Mouse (Mus musculus) liver, postnatal 0 days (tissue): Measurements from ENCODE around the gene Zfp64. TPM values are rescaled to one million over a fixed set of nuclear protein-coding genes. Genes with fewer than 3 reads are reported as not detected.

Experiments used
- ATAC-seq: fragments of 200-750 bp; cut with Nextera tagmentation; 2 replicates; pipeline ENCODE4 v1.8.0; 2017; ENCODE audit warnings: mild to moderate bottlenecking, moderate library complexity
- DNase-seq: peaks from one replicate; pipeline ENCODE4 v3.0.0-alpha.2; 2016
- H3K27ac ChIP-seq: fragments of 300-500 bp; sonication (generic); 2 replicates; pipeline ENCODE4 v1.5.1; 2014; ENCODE audit warnings: antibody characterized with exemption, moderate library complexity, mild to moderate bottlenecking, low read depth
- H3K27me3 ChIP-seq: fragments of 300-500 bp; sonication (generic); 2 replicates; pipeline ENCODE4 v1.6.1; 2014; ENCODE audit warnings: low read length, control low read depth, mixed read lengths; ENCODE audit not compliant: insufficient read depth
- H3K36me3 ChIP-seq: fragments of 300-500 bp; sonication (generic); replicated peaks from 2 replicates; pipeline ENCODE4 v1.6.1; 2014; ENCODE audit warnings: mild to moderate bottlenecking, control low read depth, low read length, moderate library complexity, mixed read lengths; ENCODE audit not compliant: insufficient read depth
- H3K4me1 ChIP-seq: fragments of 300-500 bp; sonication (generic); 2 replicates; pipeline ENCODE4 v1.6.1; 2014; ENCODE audit warnings: antibody characterized with exemption, mild to moderate bottlenecking, control low read depth; ENCODE audit not compliant: insufficient read depth
- H3K4me2 ChIP-seq: fragments of 300-500 bp; sonication (generic); 2 replicates; pipeline ENCODE4 v1.6.1; 2014; ENCODE audit warnings: low read depth, mild to moderate bottlenecking, low read length, moderate library complexity, mixed read lengths
- H3K4me3 ChIP-seq: fragments of 300-500 bp; sonication (generic); 2 replicates; pipeline ENCODE4 v1.5.1; 2014; ENCODE audit warnings: low read depth, low read length
- H3K9ac ChIP-seq: fragments of 300-500 bp; sonication (generic); replicated peaks from 2 replicates; pipeline ENCODE4 v1.6.1; 2014; ENCODE audit warnings: mild to moderate bottlenecking, moderate library complexity
- H3K9me3 ChIP-seq: fragments of 300-500 bp; sonication (generic); 2 replicates; pipeline ENCODE4 v1.6.1; 2016; ENCODE audit warnings: mild to moderate bottlenecking, control low read depth, low read length, mixed read lengths
- CTCF ChIP-seq: sonication (generic); IDR thresholded peaks from 2 replicates; pipeline ENCODE4 v1.5.1; 2016; ENCODE audit warnings: antibody characterized with exemption, low read depth
- EP300 ChIP-seq: IDR thresholded peaks from 2 replicates; pipeline ENCODE4 v1.6.1; 2016; ENCODE audit warnings: antibody characterized with exemption, low read depth, mild to moderate bottlenecking
- WGBS: fragments of 180-500 bp; shearing (Covaris S2); extraction: QIAGEN DNeasy Blood & Tissue Kit; methylation state at CpG from one replicate; pipeline ENCODE4 v1.1.7; 2014; ENCODE audit not compliant: insufficient replicate concordance; 5-methylcytosine and 5-hydroxymethylcytosine counted together
- polyA plus RNA-seq: library from polyadenylated mRNA; unstranded; fragments of >200 nt; fragmentation: Nextera tagmentation; extraction: Ambion mirVana; gene quantifications from 2 replicates; pipeline ENCODE4 v1.2.1, GENCODE M21; 2015

The Zfp64 gene
- polyA plus RNA-seq, 1 experiment from 2014 or later, result 7.1 TPM

- ATAC-seq, result no peak
- no peak for DNase-seq
- no peak overlapping the region for H3K4me3 ChIP-seq
- H3K4me1 ChIP-seq, result no peaks in the 10 kb centered on the region
- no peak overlapping the region for H3K4me2 ChIP-seq
- no peaks in the 10 kb centered on the region for H3K27me3 ChIP-seq
- H3K36me3 ChIP-seq, result peaks cover 39% of the 10 kb centered on the region
- no peak overlapping the region for H3K9ac ChIP-seq
- no peaks in the 10 kb centered on the region for H3K9me3 ChIP-seq
- TF ChIP-seq CTCF (no peak), EP300 (no peak)
- WGBS, result 89% methylated on average over 10 of the region's 10 CpGs
- H3K27ac ChIP-seq, result no peak overlapping the region
Observed at GRCm38 (mm10) chr2:168939261-168939933, 16.0 kb downstream of the Zfp64 start.

GRCm38 (mm10) chr2:168936896-168937295, 18.5 kb downstream of the Zfp64 start:
- no peak for ATAC-seq
- no peaks in the 10 kb centered on the region for H3K9me3 ChIP-seq
- H3K4me2 ChIP-seq, result no peak overlapping the region
- TF ChIP-seq EP300 (no peak), CTCF (peak; percentile 31)
- DNase-seq, result no peak
- no peak overlapping the region for H3K9ac ChIP-seq
- no peaks in the 10 kb centered on the region for H3K27me3 ChIP-seq
- no peak overlapping the region for H3K27ac ChIP-seq
- 89% methylated on average over 6 of the region's 6 CpGs for WGBS
- no peak overlapping the region for H3K4me3 ChIP-seq
- H3K36me3 ChIP-seq, result peaks cover 39% of the 10 kb centered on the region
- no peaks in the 10 kb centered on the region for H3K4me1 ChIP-seq

DNA sequence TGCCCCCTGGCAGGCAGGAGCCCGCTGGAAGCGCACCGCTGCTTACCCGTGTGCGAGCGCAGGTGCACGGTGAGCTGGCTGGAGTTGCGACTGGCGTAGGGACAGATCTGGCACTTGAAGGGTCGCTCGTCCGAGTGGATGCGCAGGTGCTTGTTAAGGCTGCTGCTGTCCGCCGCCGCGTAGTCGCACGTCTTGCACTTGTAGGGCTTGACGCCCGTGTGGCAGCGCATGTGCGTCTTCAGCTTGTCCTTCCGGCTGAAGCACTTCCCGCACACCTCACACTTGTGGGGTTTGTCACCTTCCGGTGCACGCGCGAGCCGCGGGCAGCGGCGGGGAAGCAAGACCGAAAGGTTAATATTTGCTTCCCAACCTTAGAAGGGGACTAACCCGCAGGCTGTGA, 20.2 kb downstream of the Zfp64 start:
- DNase-seq, result no peak
- H3K9me3 ChIP-seq, result no peaks in the 10 kb centered on the region
- H3K36me3 ChIP-seq, result peaks cover 33% of the 10 kb centered on the region
- no peak overlapping the region for H3K4me3 ChIP-seq
- H3K27ac ChIP-seq, result no peak overlapping the region
- no peak overlapping the region for H3K9ac ChIP-seq
- TF ChIP-seq EP300 (no peak), CTCF (no peak)
- no peak overlapping the region for H3K4me2 ChIP-seq
- 90% methylated on average over 34 of the region's 35 CpGs for WGBS
- H3K27me3 ChIP-seq, result no peaks in the 10 kb centered on the region
- no peak for ATAC-seq
- H3K4me1 ChIP-seq, result no peaks in the 10 kb centered on the region

DNA sequence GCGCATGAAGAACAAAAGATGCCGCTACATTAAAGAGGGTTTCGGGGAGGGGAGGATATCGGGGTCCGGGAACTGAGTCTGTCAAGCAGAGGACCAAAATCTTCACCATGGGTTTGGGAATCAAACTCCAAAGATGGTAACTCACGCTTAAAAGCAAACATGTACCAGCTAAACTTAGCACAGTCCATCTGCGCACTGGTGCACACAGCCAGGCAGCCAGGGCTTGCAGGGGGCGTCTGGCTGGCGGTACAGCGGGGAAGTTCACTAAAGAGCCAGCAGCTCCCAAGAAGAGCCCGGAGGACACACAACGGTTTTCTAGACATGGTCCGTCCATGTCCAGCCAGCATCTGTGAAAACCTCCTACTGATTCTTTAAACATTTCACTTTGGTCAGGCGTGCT, 23.7 kb downstream of the Zfp64 start:
- H3K4me2 ChIP-seq, result no peak overlapping the region
- TF ChIP-seq EP300 (no peak), CTCF (no peak)
- no peak overlapping the region for H3K9ac ChIP-seq
- no peaks in the 10 kb centered on the region for H3K4me1 ChIP-seq
- 89% methylated on average over 14 of the region's 14 CpGs for WGBS
- no peak overlapping the region for H3K27ac ChIP-seq
- ATAC-seq (no peak), DNase-seq (no peak)
- H3K4me3 ChIP-seq, result no peak overlapping the region
- H3K9me3 ChIP-seq, result no peaks in the 10 kb centered on the region
- H3K27me3 ChIP-seq, result no peaks in the 10 kb centered on the region
- peaks cover 32% of the 10 kb centered on the region for H3K36me3 ChIP-seq

- Histone ChIP-seq H3K27me3 (no peaks in the 10 kb centered on the region), H3K9me3 (no peaks in the 10 kb centered on the region), H3K27ac (no peak overlapping the region), H3K9ac (no peak overlapping the region), H3K4me1 (no peaks in the 10 kb centered on the region), H3K4me3 (no peak overlapping the region), H3K4me2 (no peak overlapping the region), H3K36me3 (peaks cover 35% of the 10 kb centered on the region)
- TF ChIP-seq CTCF (peak; percentile 74), EP300 (no peak)
- WGBS, result 23% methylated on average over 10 of the region's 10 CpGs
- ATAC-seq (no peak), DNase-seq (peak; percentile 73)
Observed at GRCm38 (mm10) chr2:168929691-168930090, 25.7 kb downstream of the Zfp64 start.

DNA sequence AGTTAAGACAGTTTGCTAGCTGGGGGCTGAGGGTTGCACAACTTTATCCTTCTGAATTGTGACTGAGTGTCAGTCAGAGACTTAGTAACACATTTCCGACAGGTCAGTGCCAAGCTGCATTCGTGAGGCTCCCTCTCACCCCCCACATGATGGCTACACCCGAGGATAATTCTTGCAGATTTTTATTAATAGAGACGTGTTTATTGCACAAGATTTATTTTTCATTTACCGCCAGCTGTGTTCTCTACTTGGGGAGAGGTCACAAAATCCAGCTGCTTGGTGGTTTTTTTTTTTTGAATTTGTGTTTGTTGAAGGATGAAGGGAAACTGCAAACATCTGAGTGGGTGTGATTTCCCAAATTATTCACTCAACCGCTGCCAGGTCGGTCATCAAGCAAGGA, 28.0 kb downstream of the Zfp64 start:
- TF ChIP-seq CTCF (no peak), EP300 (no peak)

DNA sequence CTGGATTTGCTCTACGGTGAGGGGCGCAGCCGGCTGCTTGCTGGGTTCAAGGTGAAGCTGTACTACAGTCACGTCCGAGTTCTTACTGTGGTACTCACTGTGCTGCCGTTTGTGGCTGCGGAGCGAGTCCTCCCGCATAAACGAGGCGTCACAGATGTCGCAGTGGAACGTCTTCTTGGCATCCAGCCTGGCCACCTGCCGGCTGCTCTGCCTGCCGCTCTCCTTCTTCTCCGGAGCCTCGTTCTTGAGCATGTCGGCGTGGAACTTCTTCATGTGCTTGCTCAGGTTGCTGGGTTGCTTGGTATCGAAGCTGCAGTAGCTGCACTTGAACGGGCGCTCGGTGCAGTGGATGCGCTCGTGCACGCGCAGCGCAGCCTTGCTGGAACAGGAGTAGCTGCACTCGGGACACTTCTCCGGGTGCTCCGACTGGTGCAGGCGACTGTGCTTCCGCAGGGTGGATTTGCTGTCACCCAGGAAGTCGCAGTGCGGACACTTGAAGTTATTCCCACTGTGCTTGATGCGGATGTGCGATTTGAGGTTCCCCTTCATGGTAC, 29.1 kb downstream of the Zfp64 start:
- WGBS, result 90% methylated on average over 37 of the region's 37 CpGs
- Histone ChIP-seq H3K27ac (no peak overlapping the region), H3K4me3 (no peak overlapping the region), H3K9me3 (no peaks in the 10 kb centered on the region), H3K4me1 (no peaks in the 10 kb centered on the region), H3K9ac (no peak overlapping the region), H3K27me3 (no peaks in the 10 kb centered on the region), H3K36me3 (peaks cover 22% of the 10 kb centered on the region), H3K4me2 (no peak overlapping the region)
- DNase-seq (no peak), ATAC-seq (no peak)
- TF ChIP-seq EP300 (no peak), CTCF (no peak)

More for the DNA sequence above, 28.0 kb downstream of the Zfp64 start:
- peaks cover 24% of the 10 kb centered on the region for H3K36me3 ChIP-seq
- H3K4me3 ChIP-seq, result no peak overlapping the region
- DNase-seq (no peak), ATAC-seq (no peak)
- H3K9ac ChIP-seq, result no peak overlapping the region
- H3K27ac ChIP-seq, result no peak overlapping the region
- no peaks in the 10 kb centered on the region for H3K27me3 ChIP-seq
- H3K4me2 ChIP-seq, result no peak overlapping the region
- no peaks in the 10 kb centered on the region for H3K4me1 ChIP-seq
- 87% methylated on average over 7 of the region's 7 CpGs for WGBS
- H3K9me3 ChIP-seq, result no peaks in the 10 kb centered on the region
